Mouse (Mus musculus) T-helper 2 cell (primary cell): ENCODE data around the gene Rdh5.

Experiments
- in situ Hi-C: fragments of 300-600 bp; cut with MboI, MseI; formaldehyde crosslinking; loops from one replicate; pipeline ENCODE4 v1.15.1; 2025; ENCODE audit warnings: high pct_unique_total_duplicates

Gene Rdh5

GRCm38 (mm10) chr10:128929638-128930378 lies 7.1 kb upstream of the Rdh5 start:
- in situ Hi-C loops, result no loop called here

- in situ Hi-C loops, result no loop called here
Measured at GRCm38 (mm10) chr10:128928356-128928755, 5.7 kb upstream of the Rdh5 start.

GRCm38 (mm10) chr10:128923935-128924334 lies 1.2 kb upstream of the Rdh5 start, which contains the start of gene Bloc1s1:
Gene Bloc1s1, minus strand, starts transcription at chr10:128924035.
- in situ Hi-C loops, result loop anchor here (25.0 kb wide), 1 partner anchor 1887 kb away; the partner anchor contains the start of genes Cyp27b1, Eef1akmt3, Mettl1 and Tsfm

GRCm38 (mm10) chr10:128923013-128923691 lies 464 bp upstream of the Rdh5 start:
- in situ Hi-C loops, result loop anchor here (25.0 kb wide), 1 partner anchor 1886 kb away; the partner anchor contains the start of genes Cyp27b1, Eef1akmt3, Mettl1 and Tsfm

GRCm38 (mm10) chr10:128921883-128922821 lies 536 bp downstream of the Rdh5 start:
- in situ Hi-C loops, result loop anchor here (25.0 kb wide), 1 partner anchor 1885 kb away; the partner anchor contains the start of genes Cyp27b1, Eef1akmt3, Mettl1 and Tsfm

GRCm38 (mm10) chr10:128921251-128921650 lies 1.4 kb downstream of the Rdh5 start:
- in situ Hi-C loops, result loop anchor here (25.0 kb wide), 1 partner anchor 1884 kb away; the partner anchor contains the start of genes Cyp27b1, Eef1akmt3, Mettl1 and Tsfm

- in situ Hi-C loops, result loop anchor here (25.0 kb wide), 1 partner anchor 1883 kb away; the partner anchor contains the start of genes Cyp27b1, Eef1akmt3, Mettl1 and Tsfm
Measured at GRCm38 (mm10) chr10:128920736-128921161, 1.9 kb downstream of the Rdh5 start.

- in situ Hi-C loops, result loop anchor here (5.0 to 25.0 kb wide), 2 partner anchors 62 to 1883 kb away; partner anchors contain the start of genes Cyp27b1, Eef1akmt3, Mettl1 and Tsfm
Measured at GRCm38 (mm10) chr10:128919966-128920365, 2.7 kb downstream of the Rdh5 start.

- in situ Hi-C loops, result loop anchor here (5.0 to 25.0 kb wide), 2 partner anchors 63 to 1882 kb away; partner anchors contain the start of genes Cyp27b1, Eef1akmt3, Mettl1 and Tsfm
Measured at GRCm38 (mm10) chr10:128919203-128919631, 3.5 kb downstream of the Rdh5 start.

- in situ Hi-C loops, result loop anchor here (5.0 to 25.0 kb wide), 2 partner anchors 64 to 1881 kb away; partner anchors contain the start of genes Cyp27b1, Eef1akmt3, Mettl1 and Tsfm
Measured at GRCm38 (mm10) chr10:128918246-128918645, 4.4 kb downstream of the Rdh5 start.

- in situ Hi-C loops, result loop anchor here (5.0 to 25.0 kb wide), 2 partner anchors 65 to 1880 kb away; partner anchors contain the start of genes Cyp27b1, Eef1akmt3, Mettl1 and Tsfm
Measured at GRCm38 (mm10) chr10:128917400-128917799, 5.3 kb downstream of the Rdh5 start.

- in situ Hi-C loops, result loop anchor here (5.0 to 25.0 kb wide), 2 partner anchors 66 to 1879 kb away; partner anchors contain the start of genes Cyp27b1, Eef1akmt3, Mettl1 and Tsfm
Measured at GRCm38 (mm10) chr10:128916665-128917064, 6.0 kb downstream of the Rdh5 start.

GRCm38 (mm10) chr10:128915550-128915949 lies 7.1 kb downstream of the Rdh5 start:
- in situ Hi-C loops, result loop anchor here (5.0 to 25.0 kb wide), 2 partner anchors 67 to 1878 kb away; partner anchors contain the start of genes Cyp27b1, Eef1akmt3, Mettl1 and Tsfm

GRCm38 (mm10) chr10:128913696-128914095 lies 9.0 kb downstream of the Rdh5 start:
- in situ Hi-C loops, result loop anchor here (25.0 kb wide), 1 partner anchor 1876 kb away; the partner anchor contains the start of genes Cyp27b1, Eef1akmt3, Mettl1 and Tsfm

GRCm38 (mm10) chr10:128913219-128913618 lies 9.5 kb downstream of the Rdh5 start:
- in situ Hi-C loops, result loop anchor here (25.0 kb wide), 1 partner anchor 1876 kb away; the partner anchor contains the start of genes Cyp27b1, Eef1akmt3, Mettl1 and Tsfm

- in situ Hi-C loops, result loop anchor here (25.0 kb wide), 1 partner anchor 1875 kb away; the partner anchor contains the start of genes Cyp27b1, Eef1akmt3, Mettl1 and Tsfm
Measured at GRCm38 (mm10) chr10:128912791-128913190, 9.9 kb downstream of the Rdh5 start.

- in situ Hi-C loops, result loop anchor here (25.0 kb wide), 1 partner anchor 1875 kb away; the partner anchor contains the start of genes Cyp27b1, Eef1akmt3, Mettl1 and Tsfm
Measured at GRCm38 (mm10) chr10:128912268-128912667, 10.4 kb downstream of the Rdh5 start.

GRCm38 (mm10) chr10:128911430-128911829 lies 11.3 kb downstream of the Rdh5 start:
- in situ Hi-C loops, result loop anchor here (25.0 kb wide), 1 partner anchor 1874 kb away; the partner anchor contains the start of genes Cyp27b1, Eef1akmt3, Mettl1 and Tsfm

- in situ Hi-C loops, result loop anchor here (25.0 kb wide), 1 partner anchor 1873 kb away; the partner anchor contains the start of genes Cyp27b1, Eef1akmt3, Mettl1 and Tsfm
Measured at GRCm38 (mm10) chr10:128910066-128910841, 12.4 kb downstream of the Rdh5 start.
